Mouse (Mus musculus) left cerebral cortex, postnatal 25 days (tissue): ENCODE measurements at regions not wholly inside any gene's neighbourhood (a gene's known extent, or its start where the extent isn't known, plus 50 kb on each side); places are given as distances from the start of the nearest gene placed in this dataset.

ENCODE experiments used
- DNase-seq, 2 experiments: peaks; one replicate each; pipeline ENCODE4 v3.0.0; 2022; ENCODE audit warnings: low spot score in 2 of 2, mixed read lengths in 1 of 2
- intact Hi-C: fragments of 180-260 bp; cut with DNase I; formaldehyde crosslinking; loops from one replicate; pipeline ENCODE4 v1.15.1; 2025

DNA sequence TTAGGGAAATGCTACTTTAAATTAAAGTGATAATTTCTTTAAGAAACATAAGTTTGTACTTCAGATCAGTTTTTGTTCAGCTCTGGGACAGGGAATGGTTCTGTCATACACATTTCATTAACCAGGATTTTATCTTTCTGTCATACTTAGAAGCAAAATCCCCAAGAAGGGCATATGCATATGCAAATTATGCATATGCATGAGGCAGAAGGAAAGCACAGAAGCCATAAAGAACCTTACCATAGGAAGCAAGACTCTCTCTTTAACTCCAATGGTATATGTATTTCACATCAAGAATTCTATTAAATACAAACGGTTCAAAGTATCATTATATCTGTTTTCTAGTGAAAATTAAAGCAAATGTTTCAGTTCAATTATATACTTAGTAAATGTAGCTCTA, 381.5 kb downstream of the Kcnj3 start:
- DNase-seq: peak in 1 of 2 experiments; percentile 9
- intact Hi-C loops: loop anchor here (5.0 kb wide), 1 partner anchor 115 kb away; no protein-coding TSS in a partner anchor

DNA sequence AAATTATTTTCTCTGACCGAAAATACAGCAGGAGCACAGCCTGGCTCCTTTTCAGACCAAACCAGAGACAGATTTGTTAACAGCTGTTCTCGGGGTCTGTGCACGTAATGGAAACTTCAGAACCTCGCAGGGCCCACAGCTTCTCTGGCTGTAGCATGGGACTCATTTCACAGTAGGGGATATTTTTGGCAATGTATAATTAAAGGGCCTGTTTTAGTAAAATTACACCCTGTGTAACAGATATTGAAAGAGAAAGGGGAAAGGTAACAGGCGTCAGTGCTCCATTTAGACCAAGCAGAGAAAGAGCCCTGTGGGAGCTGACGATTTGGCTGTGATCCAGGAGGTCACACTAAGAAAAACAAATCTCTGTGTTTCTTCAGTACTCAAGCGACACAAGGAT, 382.4 kb downstream of the Kcnj3 start:
- peak; percentile 42 to 85 for DNase-seq
- intact Hi-C loops: loop anchor here (5.0 kb wide), 1 partner anchor 116 kb away; no protein-coding TSS in a partner anchor

- DNase-seq: no peak
- intact Hi-C loops: no loop called here
Measured at GRCm38 (mm10) chr2:55822726-55823125, 387.0 kb downstream of the Kcnj3 start.

DNA sequence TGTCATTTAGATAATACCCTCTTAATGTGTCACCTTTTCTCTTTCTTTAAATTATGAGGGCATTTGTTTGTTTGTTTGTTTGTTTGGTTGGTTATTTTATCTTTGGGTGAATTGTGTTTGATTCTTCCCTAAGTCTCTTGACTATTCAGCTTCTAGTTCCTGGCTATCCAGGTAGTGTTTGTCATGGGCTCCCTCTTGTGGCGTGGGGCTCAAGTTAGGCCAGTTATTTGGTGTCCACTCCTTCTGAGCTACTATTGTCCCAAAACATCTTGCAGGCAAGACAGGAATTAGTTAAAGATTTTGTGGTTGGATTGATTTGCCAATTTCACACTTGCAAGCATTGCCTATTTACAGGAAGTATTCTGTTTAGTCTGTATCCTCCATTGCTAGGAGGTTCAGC, 405.8 kb downstream of the Kcnj3 start:
- intact Hi-C loops: loop anchor here (5.0 to 10.0 kb wide), 3 partner anchors 337 to 749 kb away; no protein-coding TSS in a partner anchor
- peak; percentile 39 to 62 for DNase-seq

DNA sequence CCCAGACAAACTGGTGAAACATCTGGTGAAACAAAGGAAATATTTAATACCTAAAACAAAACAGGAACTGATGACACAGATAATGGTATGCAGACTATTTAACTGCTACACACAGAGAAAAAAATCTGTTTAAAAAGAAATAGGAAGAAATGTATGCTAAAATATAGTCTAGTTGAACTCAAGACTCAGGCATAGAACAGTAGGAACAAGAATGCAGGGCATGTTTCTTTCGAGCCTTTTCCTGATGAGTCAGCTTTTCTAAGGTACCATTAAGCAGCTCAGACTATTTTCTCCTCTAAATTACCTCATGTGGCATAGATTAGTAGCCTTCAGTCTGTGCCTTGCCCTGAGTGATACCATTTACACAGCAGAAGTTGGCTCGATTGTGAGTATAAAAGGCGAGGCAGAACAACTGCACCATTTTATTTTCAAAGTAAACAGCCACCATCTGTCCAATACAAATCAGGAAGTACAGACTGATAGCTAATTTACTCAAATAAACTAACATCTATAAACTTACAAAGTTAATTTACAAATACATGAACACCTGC, 411.1 kb downstream of the Kcnj3 start:
- intact Hi-C loops: loop anchor here (10.0 kb wide), 1 partner anchor 342 kb away; no protein-coding TSS in a partner anchor
- no peak for DNase-seq

GRCm38 (mm10) chr2:55862479-55862878, 426.7 kb downstream of the Kcnj3 start:
- peak; percentile 8 to 77 for DNase-seq

GRCm38 (mm10) chr2:55889976-55890375, 454.2 kb downstream of the Kcnj3 start:
- peak in 1 of 2 experiments; percentile 60 for DNase-seq
- intact Hi-C loops: loop anchor here (1.0 kb wide), 1 partner anchor 197 kb away; no protein-coding TSS in a partner anchor

More at GRCm38 (mm10) chr2:55862479-55862878, 426.7 kb downstream of the Kcnj3 start:
- intact Hi-C loops: no loop called here

DNA sequence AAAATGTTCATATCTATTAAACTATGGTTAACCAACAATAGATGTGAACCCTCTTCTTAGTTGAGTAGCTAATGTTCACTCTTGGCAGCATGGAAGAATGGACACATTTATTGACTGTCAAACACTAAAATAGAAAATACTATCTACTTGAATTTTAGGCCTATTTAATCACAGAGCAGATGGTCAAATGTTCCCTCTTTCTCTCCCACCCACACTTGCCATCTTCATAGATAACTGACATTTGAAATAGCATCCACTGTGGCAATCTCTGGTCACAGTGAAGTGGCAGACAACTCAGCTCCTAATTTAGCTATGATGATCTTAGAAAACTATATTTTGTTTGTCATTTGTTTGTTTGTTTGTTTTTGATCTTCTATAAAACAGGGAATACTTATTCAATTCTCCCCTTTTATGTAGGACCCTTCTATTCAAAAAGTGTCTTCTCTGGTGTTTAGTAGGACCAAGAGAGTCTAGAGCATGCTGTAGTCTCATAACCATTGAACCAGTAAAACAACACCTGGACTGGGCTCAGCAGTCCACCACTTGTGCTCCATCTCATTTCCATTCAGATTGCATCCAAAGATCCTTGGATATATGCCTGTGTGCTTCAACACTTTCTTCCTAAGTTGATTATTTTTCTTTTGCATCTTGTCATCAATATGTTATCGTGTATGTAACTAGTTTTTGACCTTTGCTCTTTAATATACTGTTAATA, 457.2 kb downstream of the Kcnj3 start:
- DNase-seq: peak in 1 of 2 experiments; percentile 12
- intact Hi-C loops: no loop called here

DNA sequence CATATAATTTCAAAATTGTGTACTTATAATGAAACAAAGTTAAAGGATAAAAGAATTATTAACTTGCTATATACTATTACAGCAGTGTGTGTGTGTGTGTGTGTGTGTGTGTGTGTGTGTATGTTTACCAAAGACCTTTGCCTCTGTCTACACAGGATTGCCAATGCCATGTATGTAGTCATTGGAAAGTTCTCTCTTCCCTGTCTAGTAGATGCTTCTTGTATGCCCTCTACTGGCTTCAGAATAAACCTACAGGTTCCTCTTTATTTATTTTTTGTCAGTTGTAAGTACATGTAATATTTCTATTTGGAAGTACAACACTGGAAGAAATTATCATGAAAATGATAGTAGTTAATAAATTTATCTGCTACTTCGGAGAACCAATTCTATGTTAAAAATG, 484.5 kb downstream of the Kcnj3 start:
- intact Hi-C loops: loop anchor here (2.0 kb wide), 1 partner anchor 613 kb away; no protein-coding TSS in a partner anchor
- peak in 1 of 2 experiments; percentile 16 for DNase-seq
